Mouse (Mus musculus) liver, postnatal 0 days (tissue): Measurements from ENCODE around the gene Gnpat.

Experiments
- CTCF ChIP-seq: sonication (generic); IDR thresholded peaks from 2 replicates; pipeline ENCODE4 v1.5.1; 2016; ENCODE audit warnings: antibody characterized with exemption, low read depth
- EP300 ChIP-seq: IDR thresholded peaks from 2 replicates; pipeline ENCODE4 v1.6.1; 2016; ENCODE audit warnings: antibody characterized with exemption, low read depth, mild to moderate bottlenecking

GRCm38 (mm10) chr8:124936699-124937098 is 73.9 kb downstream of the Gnpat start:
- no peak for TF ChIP-seq EP300
- no peak for TF ChIP-seq CTCF
